Mouse (Mus musculus) adrenal gland, postnatal 10 days (tissue): ENCODE measurements around the gene Gm13420. TPM values are rescaled to one million over a fixed set of nuclear protein-coding genes. Genes with fewer than 3 reads are reported as not detected.

ENCODE experiments used
- DNase-seq: peaks from one replicate; pipeline ENCODE4 v3.0.0; 2021; ENCODE audit warnings: mixed read lengths
- total RNA-seq, 2 experiments: library from RNA; stranded (reverse); gene quantifications; 2 replicates each; pipeline ENCODE4 v1.2.3; 2021

The Gm13420 gene
- total RNA-seq, 2 experiments from 2014 or later: 0.48 TPM; not detected in 1

DNA sequence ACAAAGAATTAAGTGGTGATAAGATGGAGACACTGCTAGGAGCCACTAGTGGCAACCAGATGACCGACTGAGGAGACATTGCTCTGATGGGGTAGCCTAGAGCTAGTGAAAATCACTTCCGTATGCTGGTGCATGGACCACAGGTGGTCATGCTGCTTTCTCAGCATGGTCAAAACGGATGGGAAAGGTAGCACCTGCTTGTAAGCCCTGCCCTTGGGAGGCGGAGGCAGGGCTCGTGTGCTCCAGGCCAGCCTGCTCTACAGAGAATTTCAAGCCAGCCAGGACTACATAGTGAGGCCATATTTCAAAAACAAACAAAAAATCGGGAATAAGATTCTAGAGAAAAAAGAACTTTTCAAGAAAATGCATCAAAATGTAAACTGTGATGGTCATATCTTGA is 50.1 kb downstream of the Gm13420 start:
- DNase-seq: no peak

GRCm38 (mm10) chr2:29700898-29701297 is 50.6 kb downstream of the Gm13420 start:
- no peak for DNase-seq

GRCm38 (mm10) chr2:29698421-29699290 is 52.8 kb downstream of the Gm13420 start:
- peak; percentile 59 for DNase-seq

DNA sequence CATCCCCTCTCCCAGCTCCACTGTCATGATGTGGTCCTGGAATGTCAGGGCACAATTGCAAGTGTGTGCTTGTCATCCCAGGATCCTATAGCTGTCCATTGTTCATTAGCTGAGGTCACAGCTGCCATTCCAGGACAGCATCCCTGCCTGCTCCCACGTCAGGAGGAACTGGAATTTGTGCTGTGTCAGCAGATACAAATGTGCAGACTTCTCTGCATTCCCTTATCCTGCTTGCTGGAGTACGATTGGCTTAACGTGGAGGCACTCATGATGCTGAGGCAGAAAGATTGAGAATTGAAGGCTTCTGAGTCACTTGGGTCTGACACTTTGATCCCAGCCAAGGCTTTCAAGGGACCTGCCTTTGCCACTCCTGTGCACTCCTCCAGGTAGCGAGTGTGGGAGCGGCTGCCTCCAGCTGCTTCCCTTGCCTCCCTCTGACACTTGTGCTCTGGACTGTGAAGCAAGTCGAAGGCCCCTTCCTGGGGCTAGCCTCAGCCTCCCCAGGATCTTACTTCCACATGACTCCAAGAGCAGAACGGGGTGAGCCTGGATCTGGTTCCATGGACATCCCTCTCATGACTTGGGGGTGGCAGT is 55.2 kb downstream of the Gm13420 start:
- no peak for DNase-seq

Other genes starting within 250 kb of the Gm13420 start
- gene Rapgef1, start 132.0 kb downstream of the Gm13420 start, total RNA-seq: 10 to 100 TPM; 58.5 to 66.5 TPM
- not detected for gene Gm13547, start 7.6 kb upstream of the Gm13420 start, total RNA-seq
- 10 to 100 TPM; 16.4 to 21.8 TPM for gene Coq4, start 35.8 kb upstream of the Gm13420 start, total RNA-seq
- 10 to 100 TPM; 25.7 to 43.1 TPM for gene Trub2, start 36.8 kb upstream of the Gm13420 start, total RNA-seq
- 10 to 100 TPM; 26.8 to 27.8 TPM for gene Slc27a4, start 50.9 kb upstream of the Gm13420 start, total RNA-seq
- gene Urm1, start 68.4 kb upstream of the Gm13420 start, total RNA-seq: 10 to 100 TPM; 39.4 to 43.6 TPM
- gene Cercam, start 117.5 kb upstream of the Gm13420 start, total RNA-seq: 10 to 100 TPM; 16.6 to 19.0 TPM
- gene Odf2, start 137.5 kb upstream of the Gm13420 start, total RNA-seq: 10 to 100 TPM; 41.1 to 44.6 TPM
- gene Gle1, start 183.7 kb upstream of the Gm13420 start, total RNA-seq: 10 to 100 TPM; 31.8 to 36.5 TPM
- 100 to 1,000 TPM; 200 to 226 TPM for gene Sptan1, start 213.9 kb upstream of the Gm13420 start, total RNA-seq